Comparison of ENCODE assay signal across 8 mouse cellular contexts in the genomic region with DNA sequence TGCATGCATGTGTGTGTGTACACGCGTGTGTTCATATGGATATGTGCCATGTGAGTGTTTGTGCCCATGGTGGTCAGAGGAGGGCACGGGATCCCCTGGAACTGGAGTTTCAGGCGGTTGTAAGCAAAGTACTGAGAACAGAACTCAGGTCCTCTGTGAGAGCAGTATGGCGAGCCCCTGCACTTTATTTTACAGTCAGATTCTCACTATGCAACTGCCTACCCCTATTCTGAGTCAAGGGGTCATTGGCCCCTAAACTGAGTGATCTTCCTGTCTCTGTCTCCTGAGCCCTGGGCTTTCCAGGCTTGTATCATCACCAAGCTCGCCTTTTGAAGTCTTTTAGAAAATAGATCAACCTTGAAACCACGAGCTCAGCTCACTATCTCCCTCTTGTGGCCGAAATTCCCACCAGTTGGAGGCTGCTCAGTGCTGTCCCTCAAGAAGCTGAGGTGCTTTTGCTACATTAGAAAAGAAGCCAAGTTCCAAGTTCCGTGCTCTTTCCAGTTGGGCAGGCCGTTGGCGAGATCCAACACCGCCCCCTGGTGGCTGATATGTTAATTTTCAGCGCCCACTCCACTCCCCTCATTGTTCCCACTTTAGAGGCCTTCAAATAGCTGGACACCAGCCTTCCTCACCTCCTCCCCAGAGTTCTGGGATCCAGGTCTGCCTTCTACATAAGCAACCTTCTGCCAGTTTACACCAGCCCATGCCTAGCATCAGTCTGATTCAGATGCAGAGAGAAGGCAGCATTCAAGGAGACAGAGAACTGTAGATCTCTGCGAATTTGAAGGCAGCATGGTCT. TPM values are rescaled to one million over a fixed set of nuclear protein-coding genes. Genes with fewer than 3 reads are reported as not detected.
DNase-seq lines count a peak whose midpoint lies in the region; ATAC-seq and TF ChIP-seq lines count a peak whose summit lies in the region.

No protein-coding gene starts in this region.

- peak; percentile 76; the same call in 1 of the 2 replicates for TF ChIP-seq CTCF in small intestine, adult 2 months (IDR thresholded peaks at IDR 0.05; ENCODE audit: extremely low read depth, insufficient read length, insufficient replicate concordance, low read depth, low read length)

- DNase-seq in forebrain, embryonic 10.5 days (ENCODE audit: extremely low spot score, low spot score) = peak; percentile 77
- peak; percentile 88 for DNase-seq in embryo, embryonic 10 days (ENCODE audit: low spot score)
- DNase-seq in gastrocnemius, postnatal 36 days = peak; percentile 48 to 50
- peak; percentile 72 for DNase-seq in kidney, adult 11 months
- peak; percentile 74 for DNase-seq in left cerebral cortex, postnatal 36 days (ENCODE audit: low spot score in 2 of 2)
- DNase-seq in midbrain, embryonic 11.5 days (ENCODE audit: low spot score, missing footprints) = peak; percentile 97

- no peaks in the 10 kb centered on the region for H3K27me3 ChIP-seq in forebrain, embryonic 10.5 days (ENCODE audit: poor library complexity, severe bottlenecking)
- H3K27me3 ChIP-seq in forebrain, embryonic 12.5 days = no peaks in the 10 kb centered on the region
- no peaks in the 10 kb centered on the region for H3K27me3 ChIP-seq in midbrain, embryonic 11.5 days (ENCODE audit: control insufficient read depth, insufficient read depth, low read length)
- H3K27me3 ChIP-seq in small intestine, adult 2 months (ENCODE audit: control insufficient read depth, insufficient read depth, low read length) = no peaks in the 10 kb centered on the region

- H3K4me1 ChIP-seq in forebrain, embryonic 10.5 days = no peaks in the 10 kb centered on the region
- H3K4me1 ChIP-seq in forebrain, embryonic 12.5 days = no peaks in the 10 kb centered on the region
- H3K4me1 ChIP-seq in midbrain, embryonic 11.5 days (ENCODE audit: control insufficient read depth, insufficient read depth, low read length) = no peaks in the 10 kb centered on the region
- 0 out of 2 replicates have a peak, but pooled peaks cover 3% of the 10 kb centered on the region for H3K4me1 ChIP-seq in small intestine, adult 2 months (ENCODE audit: control insufficient read depth, insufficient read depth, insufficient read length, low read length)

- no peak overlapping the region for H3K27ac ChIP-seq in forebrain, embryonic 10.5 days
- no peak overlapping the region for H3K27ac ChIP-seq in forebrain, embryonic 12.5 days
- H3K27ac ChIP-seq in midbrain, embryonic 11.5 days (ENCODE audit: low read depth, low read length) = no peak overlapping the region
- peak overlapping the region; percentile 35; the same call in 1 of the 2 replicates for H3K27ac ChIP-seq in small intestine, adult 2 months (ENCODE audit: insufficient read depth, low read depth, low read length)

- no peak overlapping the region for H3K4me3 ChIP-seq in forebrain, embryonic 10.5 days
- no peak overlapping the region for H3K4me3 ChIP-seq in forebrain, embryonic 12.5 days (replicated peaks)
- H3K4me3 ChIP-seq in midbrain, embryonic 11.5 days (ENCODE audit: low read depth, low read length) = no peak overlapping the region
- H3K4me3 ChIP-seq in small intestine, adult 2 months (ENCODE audit: low read depth, low read length) = no peak overlapping the region

- H3K9ac ChIP-seq in forebrain, embryonic 12.5 days = no peak overlapping the region
- no peak overlapping the region for H3K9ac ChIP-seq in midbrain, embryonic 11.5 days (ENCODE audit: low read length)

- ATAC-seq in forebrain, embryonic 12.5 days (ENCODE audit: low FRiP score) = no peak
- peak; percentile 50 for ATAC-seq in midbrain, embryonic 11.5 days (ENCODE audit: low FRiP score)

- no peak for TF ChIP-seq POLR2A in small intestine, adult 2 months (IDR thresholded peaks at IDR 0.05; ENCODE audit: low read depth, low read length)

- no peaks in the 10 kb centered on the region for H3K36me3 ChIP-seq in forebrain, embryonic 10.5 days (replicated peaks)
- H3K36me3 ChIP-seq in forebrain, embryonic 12.5 days (replicated peaks) = no peaks in the 10 kb centered on the region
- H3K36me3 ChIP-seq in midbrain, embryonic 11.5 days (ENCODE audit: control insufficient read depth, insufficient read depth, low read length) = no peaks in the 10 kb centered on the region
- no peaks in the 10 kb centered on the region for H3K36me3 ChIP-seq in small intestine, adult 2 months (ENCODE audit: control insufficient read depth, insufficient read depth, low read length)

- whole genome bisulfite sequencing in forebrain, embryonic 10.5 days = 47% methylated on average over 14 of the region's 14 CpGs
- 48% methylated on average over 14 of the region's 14 CpGs for WGBS in forebrain, embryonic 12.5 days
- 50% methylated on average over 14 of the region's 14 CpGs for WGBS in midbrain, embryonic 11.5 days
- WGBS in small intestine, adult 2 months = 49% methylated on average over 14 of the region's 14 CpGs

- intact Hi-C loops in gastrocnemius, postnatal 36 days (cut with DNase I) = loop anchor here (5.0 to 10.0 kb wide), 2 partner anchors 115 to 272 kb away; no protein-coding TSS in a partner anchor
- intact Hi-C loops in left cerebral cortex, postnatal 36 days (cut with DNase I) = loop anchor here (2.0 to 5.0 kb wide), 2 partner anchors 114 to 270 kb away; no protein-coding TSS in a partner anchor

- H3K4me2 ChIP-seq in forebrain, embryonic 12.5 days = no peak overlapping the region
- no peak overlapping the region for H3K4me2 ChIP-seq in midbrain, embryonic 11.5 days

- no peaks in the 10 kb centered on the region for H3K9me3 ChIP-seq in forebrain, embryonic 10.5 days
- no peaks in the 10 kb centered on the region for H3K9me3 ChIP-seq in forebrain, embryonic 12.5 days
- H3K9me3 ChIP-seq in midbrain, embryonic 11.5 days (ENCODE audit: control insufficient read depth, low read length) = no peaks in the 10 kb centered on the region

RNA-seq across cellular contexts. Expression of gene Il5, which starts 16.4 kb away (rescaled TPM):
- polyA plus RNA-seq in forebrain, embryonic 10.5 days (2016; fragmentation: Nextera tagmentation; extraction: Ambion mirVana) = 0.11 TPM in 1 of 2 replicates, not detected in the other
- polyA plus RNA-seq in forebrain, embryonic 12.5 days (2016; fragmentation: Nextera tagmentation; extraction: Ambion mirVana) = not detected in 2 replicates
- not detected for total RNA-seq in gastrocnemius, postnatal 36 days (2021)
- total RNA-seq in left cerebral cortex, postnatal 36 days (2021) = not detected
- not detected in 2 replicates for polyA plus RNA-seq in midbrain, embryonic 11.5 days (2014; fragmentation: Nextera tagmentation; extraction: Ambion mirVana)
- polyA plus RNA-seq in small intestine, adult 2 months (2012; rRNA removed) = not detected in 2 replicates

RNA-seq across cellular contexts. Expression of gene Rad50, which starts 29.9 kb away (rescaled TPM):
- polyA plus RNA-seq in forebrain, embryonic 10.5 days (2016; fragmentation: Nextera tagmentation; extraction: Ambion mirVana) = 27.4 and 27.8 TPM in 2 replicates
- 23.4 and 24.6 TPM in 2 replicates for polyA plus RNA-seq in forebrain, embryonic 12.5 days (2016; fragmentation: Nextera tagmentation; extraction: Ambion mirVana)
- total RNA-seq in gastrocnemius, postnatal 36 days (2021) = 1 to 10 TPM; 3.5 to 4.8 TPM
- 10 to 100 TPM in 1 of 2 experiments, 1 to 10 TPM in 1; 9.9 to 11.3 TPM for total RNA-seq in left cerebral cortex, postnatal 36 days (2021)
- polyA plus RNA-seq in midbrain, embryonic 11.5 days (2014; fragmentation: Nextera tagmentation; extraction: Ambion mirVana) = 20.7 and 21.7 TPM in 2 replicates
- 0.98 and 2.7 TPM in 2 replicates for polyA plus RNA-seq in small intestine, adult 2 months (2012; rRNA removed)

RNA-seq across cellular contexts. Expression of gene Irf1, which starts 32.8 kb away (rescaled TPM):
- polyA plus RNA-seq in forebrain, embryonic 10.5 days (2016; fragmentation: Nextera tagmentation; extraction: Ambion mirVana) = 3.7 and 4.9 TPM in 2 replicates
- 3.6 and 3.9 TPM in 2 replicates for polyA plus RNA-seq in forebrain, embryonic 12.5 days (2016; fragmentation: Nextera tagmentation; extraction: Ambion mirVana)
- total RNA-seq in gastrocnemius, postnatal 36 days (2021) = 1 to 10 TPM; 6.6 to 7.4 TPM
- total RNA-seq in left cerebral cortex, postnatal 36 days (2021) = 1 to 10 TPM; 6.5 to 6.6 TPM
- polyA plus RNA-seq in midbrain, embryonic 11.5 days (2014; fragmentation: Nextera tagmentation; extraction: Ambion mirVana) = 2.8 and 3.7 TPM in 2 replicates
- polyA plus RNA-seq in small intestine, adult 2 months (2012; rRNA removed) = 93.3 and 233 TPM in 2 replicates

RNA-seq across cellular contexts. Expression of gene Gm17334, which starts 36.0 kb away (rescaled TPM):
- polyA plus RNA-seq in forebrain, embryonic 10.5 days (2016; fragmentation: Nextera tagmentation; extraction: Ambion mirVana) = not detected in 2 replicates
- not detected in 2 replicates for polyA plus RNA-seq in forebrain, embryonic 12.5 days (2016; fragmentation: Nextera tagmentation; extraction: Ambion mirVana)
- total RNA-seq in gastrocnemius, postnatal 36 days (2021) = under 1 TPM in 1 of 2 experiments, not detected in 1; 0.31 TPM
- total RNA-seq in left cerebral cortex, postnatal 36 days (2021) = 1 to 10 TPM in 1 of 2 experiments, under 1 TPM in 1; 0.96 to 1.2 TPM
- polyA plus RNA-seq in midbrain, embryonic 11.5 days (2014; fragmentation: Nextera tagmentation; extraction: Ambion mirVana) = not detected in 2 replicates
- polyA plus RNA-seq in small intestine, adult 2 months (2012; rRNA removed) = 0.25 and 1.6 TPM in 2 replicates

Comparison
In these comparisons a context has a peak if more than half of its experiments do, and no peak if none do; other contexts are left out.
1. RNA of gene Irf1, which starts 32.8 kb away (polyA plus RNA-seq): 93.3 to 233 TPM in small intestine, adult 2 months; 3.6 to 3.9 TPM in forebrain, embryonic 12.5 days, 3.7 to 4.9 TPM in forebrain, embryonic 10.5 days and 2.8 to 3.7 TPM in midbrain, embryonic 11.5 days; every median in the first group is over 10 times any median in the second.
2. Peak in every context shown above with its lines, with median percentiles within 50 percentile points of each other: DNase-seq.